Mouse (Mus musculus) layer of hippocampus, adult 8-10 months (tissue): ENCODE results near the gene Cadm1. TPM values are rescaled to one million over a fixed set of nuclear protein-coding genes. Genes with fewer than 3 reads are reported as not detected.

Source experiments
- DNase-seq, 2 experiments: peaks; one replicate each; pipeline ENCODE4 v3.0.0; 2022; ENCODE audit warnings: low spot score in 2 of 2
- total RNA-seq, 4 experiments: library from RNA; stranded (reverse); gene quantifications; 2 replicates each; pipeline ENCODE4 v1.2.4; 2022

Cadm1 gene
- total RNA-seq, 4 experiments from 2014 or later: 270 to 291 (median 280) TPM

- no peak for DNase-seq
Measured at GRCm38 (mm10) chr9:47738799-47739198, 208.8 kb downstream of the Cadm1 start.

- DNase-seq: no peak
Measured at GRCm38 (mm10) chr9:47739276-47739675, 209.3 kb downstream of the Cadm1 start.

- DNase-seq: no peak
Measured at GRCm38 (mm10) chr9:47741751-47742150, 211.8 kb downstream of the Cadm1 start.

GRCm38 (mm10) chr9:47744916-47745315 lies 214.9 kb downstream of the Cadm1 start:
- DNase-seq: no peak

GRCm38 (mm10) chr9:47745716-47746115 lies 215.7 kb downstream of the Cadm1 start:
- DNase-seq: no peak

GRCm38 (mm10) chr9:47749160-47749559 lies 219.2 kb downstream of the Cadm1 start:
- DNase-seq: no peak

GRCm38 (mm10) chr9:47752516-47752915 lies 222.5 kb downstream of the Cadm1 start:
- no peak for DNase-seq

GRCm38 (mm10) chr9:47753127-47753526 lies 223.2 kb downstream of the Cadm1 start:
- DNase-seq: no peak

- peak; percentile 77 to 80 for DNase-seq
Measured at GRCm38 (mm10) chr9:47755119-47755518, 225.1 kb downstream of the Cadm1 start.

GRCm38 (mm10) chr9:47757798-47758197 lies 227.8 kb downstream of the Cadm1 start:
- DNase-seq: no peak

- no peak for DNase-seq
Measured at GRCm38 (mm10) chr9:47758320-47758719, 228.3 kb downstream of the Cadm1 start.

- DNase-seq: no peak
Measured at GRCm38 (mm10) chr9:47759807-47760206, 229.8 kb downstream of the Cadm1 start.

GRCm38 (mm10) chr9:47761601-47762000 lies 231.6 kb downstream of the Cadm1 start:
- no peak for DNase-seq

GRCm38 (mm10) chr9:47762913-47763312 lies 232.9 kb downstream of the Cadm1 start:
- no peak for DNase-seq

- DNase-seq: no peak
Measured at GRCm38 (mm10) chr9:47764920-47765319, 234.9 kb downstream of the Cadm1 start.

- no peak for DNase-seq
Measured at GRCm38 (mm10) chr9:47765323-47765722, 235.3 kb downstream of the Cadm1 start.

- no peak for DNase-seq
Measured at GRCm38 (mm10) chr9:47766342-47766741, 236.4 kb downstream of the Cadm1 start.

GRCm38 (mm10) chr9:47770836-47771235 lies 240.9 kb downstream of the Cadm1 start:
- no peak for DNase-seq

- DNase-seq: no peak
Measured at GRCm38 (mm10) chr9:47771953-47772352, 242.0 kb downstream of the Cadm1 start.

GRCm38 (mm10) chr9:47772750-47773149 lies 242.8 kb downstream of the Cadm1 start:
- no peak for DNase-seq

GRCm38 (mm10) chr9:47776941-47777919 lies 247.3 kb downstream of the Cadm1 start:
- no peak for DNase-seq

GRCm38 (mm10) chr9:47778438-47778837 lies 248.5 kb downstream of the Cadm1 start:
- DNase-seq: no peak

GRCm38 (mm10) chr9:47779291-47779690 lies 249.3 kb downstream of the Cadm1 start:
- no peak for DNase-seq
